Mouse (Mus musculus) forebrain, embryonic 12.5 days (tissue): ENCODE results near the gene Nub1. TPM values are rescaled to one million over a fixed set of nuclear protein-coding genes. Genes with fewer than 3 reads are reported as not detected.

Experiments used
- ATAC-seq: fragments of 200-750 bp; cut with Nextera tagmentation; 2 replicates; pipeline ENCODE4 v1.8.0; 2017; ENCODE audit warnings: moderate TSS enrichment; ENCODE audit not compliant: low FRiP score
- H3K27ac ChIP-seq: fragments of 300-500 bp; sonication (generic); 2 replicates; pipeline ENCODE4 v1.5.1; 2016; ENCODE audit warnings: mild to moderate bottlenecking
- H3K27me3 ChIP-seq: fragments of 300-500 bp; sonication (generic); 2 replicates; pipeline ENCODE4 v1.6.1; 2016; ENCODE audit warnings: mild to moderate bottlenecking
- H3K36me3 ChIP-seq: fragments of 300-500 bp; sonication (generic); replicated peaks from 2 replicates; pipeline ENCODE4 v1.6.1; 2016; ENCODE audit warnings: mild to moderate bottlenecking
- H3K4me1 ChIP-seq: fragments of 300-500 bp; sonication (generic); 2 replicates; pipeline ENCODE4 v1.6.1; 2016
- H3K4me2 ChIP-seq: fragments of 300-500 bp; sonication (generic); 2 replicates; pipeline ENCODE4 v1.6.1; 2016; ENCODE audit warnings: mild to moderate bottlenecking, moderate library complexity
- H3K4me3 ChIP-seq: fragments of 300-500 bp; sonication (generic); replicated peaks from 2 replicates; pipeline ENCODE4 v1.5.1; 2016; ENCODE audit warnings: mild to moderate bottlenecking
- H3K9ac ChIP-seq: fragments of 300-500 bp; sonication (generic); 2 replicates; pipeline ENCODE4 v1.6.1; 2016; ENCODE audit warnings: mild to moderate bottlenecking
- H3K9me3 ChIP-seq: fragments of 300-500 bp; sonication (generic); 2 replicates; pipeline ENCODE4 v1.6.1; 2016
- WGBS: fragments of 180-500 bp; shearing (Covaris S2); methylation state at CpG from one replicate; pipeline ENCODE4 v1.1.7; 2016; 5-methylcytosine and 5-hydroxymethylcytosine counted together
- polyA plus RNA-seq: library from polyadenylated mRNA; unstranded; fragments of >200 nt; fragmentation: Nextera tagmentation; extraction: Ambion mirVana; gene quantifications from 2 replicates; pipeline ENCODE4 v1.2.1, GENCODE M21; 2016

Gene Nub1
- polyA plus RNA-seq: 36.4 and 39.2 TPM in 2 replicates

DNA sequence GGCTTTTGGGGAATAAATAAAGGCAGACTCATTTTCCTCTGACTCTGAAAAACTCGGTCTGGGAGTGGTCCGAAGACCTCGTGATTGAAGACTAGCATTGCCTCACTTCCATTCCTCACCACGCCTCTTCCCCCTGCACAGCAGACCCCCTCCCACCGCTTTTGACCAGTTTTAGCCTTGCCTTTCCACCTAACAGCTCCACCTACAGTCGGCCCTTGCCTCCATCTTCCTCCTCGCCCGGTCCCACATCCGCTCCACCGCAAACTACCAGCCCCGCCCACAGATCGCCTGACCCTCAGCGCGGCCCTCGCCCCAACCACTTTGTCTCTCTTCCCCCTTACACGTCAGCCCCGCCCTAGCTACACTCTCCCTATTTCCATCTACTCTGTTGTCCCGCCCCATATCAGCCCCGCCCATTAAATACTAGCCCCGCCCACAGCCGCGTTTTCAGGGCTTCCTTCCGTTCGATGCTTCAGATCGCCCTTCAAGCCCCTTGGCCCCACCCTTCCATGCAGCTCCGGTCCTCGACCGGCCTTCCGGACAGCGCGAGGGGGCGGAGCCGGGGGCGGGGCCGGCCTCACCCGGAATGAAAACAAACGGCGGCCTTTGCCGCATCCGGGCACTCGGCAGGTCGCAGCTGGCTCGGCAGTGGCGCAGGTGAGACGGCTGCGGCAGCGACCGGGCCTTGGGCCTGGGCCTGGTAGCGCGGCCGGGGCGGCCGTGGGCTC, at the start of gene Nub1:
Nub1 (plus strand) TSS at position 167 of the 728 bp plus-strand sequence.
- peak within 1 kb of the TSS; percentile 95 for H3K27ac ChIP-seq
- peak within 1 kb of the TSS; percentile 80 for H3K9ac ChIP-seq
- H3K36me3 ChIP-seq: peaks cover 12% of the 10 kb centered on the region
- peak within 1 kb of the TSS; percentile 66 for H3K4me2 ChIP-seq
- no peaks in the 10 kb centered on the region for H3K9me3 ChIP-seq
- peak; percentile 97 for ATAC-seq
- peak within 1 kb of the TSS; percentile 90 for H3K4me3 ChIP-seq
- H3K27me3 ChIP-seq: no peaks in the 10 kb centered on the region
- peaks cover 18% of the 10 kb centered on the region for H3K4me1 ChIP-seq
- WGBS: under 1% methylated on average over 53 of the region's 53 CpGs

DNA sequence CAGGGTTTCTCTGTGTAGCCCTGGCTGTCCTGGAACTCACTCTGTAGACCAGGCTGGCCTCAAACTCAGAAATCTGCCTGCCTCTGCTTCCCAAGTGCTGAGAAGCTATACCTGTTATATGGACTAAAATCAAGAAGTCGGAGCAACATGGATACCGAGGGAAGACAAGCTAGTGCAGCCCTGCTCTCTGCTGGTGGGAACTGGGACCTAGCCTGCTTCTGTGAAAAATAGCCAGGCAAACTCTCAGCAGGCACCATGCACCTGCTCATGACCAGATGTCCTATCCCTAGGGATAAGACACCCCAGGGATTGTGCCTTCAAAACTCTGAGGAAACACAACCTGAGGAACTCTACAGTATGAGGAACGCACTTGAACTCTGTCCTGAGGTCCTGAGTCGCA, 48.3 kb upstream of the Nub1 start:
- Histone ChIP-seq H3K9me3 (no peaks in the 10 kb centered on the region), H3K27me3 (peaks cover 4% of the 10 kb centered on the region; the same call in 1 of the 2 replicates), H3K4me2 (no peak overlapping the region), H3K27ac (no peak overlapping the region), H3K9ac (no peak overlapping the region), H3K36me3 (no peaks in the 10 kb centered on the region), H3K4me3 (no peak overlapping the region), H3K4me1 (peaks cover 13% of the 10 kb centered on the region)
- ATAC-seq: no peak
- 80% methylated on average over 4 of the region's 4 CpGs for WGBS

DNA sequence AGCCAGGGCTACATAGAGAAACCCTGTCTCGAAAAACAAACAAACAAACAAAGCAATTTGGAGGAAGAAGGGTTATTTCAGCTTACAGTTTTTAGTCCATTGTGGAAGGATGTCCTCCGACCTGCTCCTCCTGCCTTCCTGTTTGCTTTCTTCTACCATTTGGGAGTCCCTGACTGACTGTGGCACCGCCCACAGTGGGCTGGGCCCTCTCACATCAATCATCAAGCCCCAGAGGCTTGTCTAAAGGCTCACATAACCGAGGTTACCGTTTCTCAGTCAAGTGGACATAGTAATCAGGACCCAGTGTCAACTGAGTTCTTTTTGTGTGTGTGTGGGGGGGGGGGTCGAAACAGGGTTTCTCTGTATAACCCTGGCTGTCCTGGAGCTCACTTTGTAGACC, 47.2 kb upstream of the Nub1 start:
- Histone ChIP-seq H3K27ac (no peak overlapping the region), H3K4me1 (peaks cover 13% of the 10 kb centered on the region), H3K4me2 (no peak overlapping the region), H3K4me3 (no peak overlapping the region), H3K27me3 (peaks cover under 1% of the 10 kb centered on the region; the same call in 1 of the 2 replicates), H3K36me3 (no peaks in the 10 kb centered on the region), H3K9me3 (no peaks in the 10 kb centered on the region), H3K9ac (no peak overlapping the region)
- 75% methylated on average over 6 of the region's 6 CpGs for WGBS
- ATAC-seq: no peak

DNA sequence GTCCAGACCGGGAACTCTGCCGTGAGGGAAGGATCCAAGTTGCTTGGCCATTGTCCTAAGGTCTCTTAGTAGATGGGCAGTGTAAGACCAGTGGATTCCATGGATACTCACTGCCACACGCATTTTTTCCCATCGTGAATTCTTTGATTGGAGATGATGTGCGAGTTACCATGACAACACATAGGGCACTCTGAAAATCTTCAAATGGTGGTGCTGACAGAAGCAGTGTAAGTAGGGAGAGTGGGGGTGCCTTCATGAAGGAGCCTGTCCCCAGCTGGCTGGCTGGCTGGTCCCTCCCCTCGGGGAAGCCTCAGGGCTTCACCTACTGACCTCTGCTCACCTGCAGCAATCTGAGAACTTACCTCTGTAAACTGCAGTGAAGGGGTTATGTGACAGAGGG, 46.3 kb upstream of the Nub1 start:
- Histone ChIP-seq H3K4me3 (no peak overlapping the region), H3K9me3 (no peaks in the 10 kb centered on the region), H3K9ac (no peak overlapping the region), H3K27ac (no peak overlapping the region), H3K4me2 (no peak overlapping the region), H3K27me3 (no peaks in the 10 kb centered on the region), H3K36me3 (no peaks in the 10 kb centered on the region), H3K4me1 (peaks cover 13% of the 10 kb centered on the region)
- WGBS: 67% methylated on average over 6 of the region's 6 CpGs
- ATAC-seq: peak; percentile 20; the same call in 1 of the 2 replicates

DNA sequence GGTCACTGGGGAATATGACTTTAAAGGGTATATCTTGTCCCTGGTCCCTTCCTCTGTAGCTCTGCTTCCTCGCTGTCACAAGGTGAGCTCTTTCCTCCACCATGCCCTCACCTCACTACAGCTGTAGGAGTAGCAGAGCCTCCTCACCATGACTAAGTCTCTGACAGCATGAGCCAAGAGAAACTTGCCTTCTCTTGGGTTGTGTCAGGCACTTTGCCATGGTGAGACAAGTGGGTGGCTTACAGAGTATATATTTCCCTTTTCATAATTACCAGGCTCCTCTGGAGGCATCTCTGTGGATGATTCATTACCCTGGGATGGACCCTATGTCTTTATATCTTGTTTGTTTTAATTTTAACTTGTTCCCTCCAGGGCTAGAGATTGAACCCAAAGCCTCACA, 39.9 kb upstream of the Nub1 start:
- WGBS: 88% methylated on average over 1 of the region's 1 CpGs
- Histone ChIP-seq H3K36me3 (no peaks in the 10 kb centered on the region), H3K27me3 (no peaks in the 10 kb centered on the region), H3K9ac (no peak overlapping the region), H3K4me2 (no peak overlapping the region), H3K4me3 (no peak overlapping the region), H3K4me1 (no peaks in the 10 kb centered on the region), H3K27ac (no peak overlapping the region), H3K9me3 (no peaks in the 10 kb centered on the region)
- no peak for ATAC-seq

DNA sequence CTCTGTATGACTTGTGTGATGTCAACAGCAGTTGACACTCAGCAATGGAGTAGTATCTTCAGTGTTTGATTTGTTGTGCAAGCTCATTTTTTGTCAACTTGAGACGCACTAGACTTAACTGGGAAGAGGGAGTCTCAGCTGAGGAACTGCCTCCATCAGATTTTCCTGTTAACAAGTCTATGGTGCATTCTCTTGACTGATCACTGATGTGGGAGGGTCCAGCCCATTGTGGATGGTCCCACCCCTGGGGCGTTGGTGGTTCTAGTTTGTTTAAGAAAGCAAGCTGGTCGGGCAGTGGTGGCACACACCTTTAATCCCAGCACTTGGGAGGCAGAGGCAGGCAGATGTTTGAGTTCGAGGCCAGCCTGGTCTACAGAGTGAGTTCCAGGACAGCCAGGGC, 36.1 kb upstream of the Nub1 start:
- H3K4me2 ChIP-seq: no peak overlapping the region
- peaks cover 8% of the 10 kb centered on the region; the same call in 1 of the 2 replicates for H3K27me3 ChIP-seq
- 71% methylated on average over 4 of the region's 4 CpGs for WGBS
- ATAC-seq: no peak
- 0 out of 2 replicates have a peak, but pooled peaks cover 5% of the 10 kb centered on the region for H3K4me1 ChIP-seq
- H3K36me3 ChIP-seq: no peaks in the 10 kb centered on the region
- H3K9me3 ChIP-seq: no peaks in the 10 kb centered on the region
- no peak overlapping the region for H3K27ac ChIP-seq
- no peak overlapping the region for H3K4me3 ChIP-seq
- no peak overlapping the region for H3K9ac ChIP-seq

DNA sequence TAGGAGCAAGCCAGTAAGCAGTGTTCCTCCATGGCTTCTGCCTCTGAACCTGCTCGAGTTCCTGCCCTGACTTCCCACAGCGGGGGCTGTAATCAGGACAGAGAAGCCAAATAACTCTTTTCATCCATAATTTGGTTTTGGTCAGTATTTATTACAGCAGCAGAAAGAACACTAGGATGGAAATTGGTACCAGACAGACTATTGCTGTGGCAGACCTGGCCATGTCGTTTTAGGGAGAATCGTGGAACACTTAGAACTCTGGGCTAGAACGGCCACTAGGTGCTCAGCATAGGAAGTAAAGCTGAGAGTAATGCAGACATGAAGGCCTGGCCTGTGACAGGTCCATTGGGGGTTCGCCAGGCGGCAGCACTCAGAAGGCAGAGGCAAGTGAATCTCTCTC, 35.6 kb upstream of the Nub1 start:
- no peak for ATAC-seq
- no peak overlapping the region for H3K9ac ChIP-seq
- H3K4me1 ChIP-seq: 0 out of 2 replicates have a peak, but pooled peaks cover 5% of the 10 kb centered on the region
- H3K36me3 ChIP-seq: no peaks in the 10 kb centered on the region
- H3K27me3 ChIP-seq: peaks cover 8% of the 10 kb centered on the region; the same call in 1 of the 2 replicates
- H3K9me3 ChIP-seq: no peaks in the 10 kb centered on the region
- H3K4me3 ChIP-seq: no peak overlapping the region
- H3K4me2 ChIP-seq: no peak overlapping the region
- no peak overlapping the region for H3K27ac ChIP-seq
- WGBS: 77% methylated on average over 7 of the region's 7 CpGs

DNA sequence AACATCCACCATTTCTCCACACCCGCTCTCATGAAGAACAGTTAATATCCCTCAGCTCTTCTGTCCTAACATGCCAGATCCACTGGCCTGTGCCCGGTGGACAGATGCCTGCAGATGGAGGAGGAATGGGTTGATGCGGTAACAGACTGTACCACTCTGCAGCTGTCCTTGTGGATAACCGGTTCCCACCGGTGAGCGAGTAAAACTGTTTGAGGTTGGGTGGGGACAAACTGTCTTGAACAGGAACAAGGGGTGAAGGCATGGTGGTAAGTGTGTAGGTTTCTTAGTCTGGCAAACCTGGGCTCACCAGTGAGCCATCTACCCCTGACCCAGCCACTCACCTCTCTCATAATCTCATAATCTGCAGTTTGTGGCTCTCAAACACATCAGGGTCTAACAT, 34.0 kb upstream of the Nub1 start:
- no peak for ATAC-seq
- peaks cover 8% of the 10 kb centered on the region; the same call in 1 of the 2 replicates for H3K27me3 ChIP-seq
- H3K9ac ChIP-seq: no peak overlapping the region
- H3K27ac ChIP-seq: no peak overlapping the region
- 0 out of 2 replicates have a peak, but pooled peaks cover 5% of the 10 kb centered on the region for H3K4me1 ChIP-seq
- no peak overlapping the region for H3K4me3 ChIP-seq
- no peaks in the 10 kb centered on the region for H3K36me3 ChIP-seq
- H3K4me2 ChIP-seq: no peak overlapping the region
- H3K9me3 ChIP-seq: no peaks in the 10 kb centered on the region
- WGBS: 89% methylated on average over 6 of the region's 6 CpGs

DNA sequence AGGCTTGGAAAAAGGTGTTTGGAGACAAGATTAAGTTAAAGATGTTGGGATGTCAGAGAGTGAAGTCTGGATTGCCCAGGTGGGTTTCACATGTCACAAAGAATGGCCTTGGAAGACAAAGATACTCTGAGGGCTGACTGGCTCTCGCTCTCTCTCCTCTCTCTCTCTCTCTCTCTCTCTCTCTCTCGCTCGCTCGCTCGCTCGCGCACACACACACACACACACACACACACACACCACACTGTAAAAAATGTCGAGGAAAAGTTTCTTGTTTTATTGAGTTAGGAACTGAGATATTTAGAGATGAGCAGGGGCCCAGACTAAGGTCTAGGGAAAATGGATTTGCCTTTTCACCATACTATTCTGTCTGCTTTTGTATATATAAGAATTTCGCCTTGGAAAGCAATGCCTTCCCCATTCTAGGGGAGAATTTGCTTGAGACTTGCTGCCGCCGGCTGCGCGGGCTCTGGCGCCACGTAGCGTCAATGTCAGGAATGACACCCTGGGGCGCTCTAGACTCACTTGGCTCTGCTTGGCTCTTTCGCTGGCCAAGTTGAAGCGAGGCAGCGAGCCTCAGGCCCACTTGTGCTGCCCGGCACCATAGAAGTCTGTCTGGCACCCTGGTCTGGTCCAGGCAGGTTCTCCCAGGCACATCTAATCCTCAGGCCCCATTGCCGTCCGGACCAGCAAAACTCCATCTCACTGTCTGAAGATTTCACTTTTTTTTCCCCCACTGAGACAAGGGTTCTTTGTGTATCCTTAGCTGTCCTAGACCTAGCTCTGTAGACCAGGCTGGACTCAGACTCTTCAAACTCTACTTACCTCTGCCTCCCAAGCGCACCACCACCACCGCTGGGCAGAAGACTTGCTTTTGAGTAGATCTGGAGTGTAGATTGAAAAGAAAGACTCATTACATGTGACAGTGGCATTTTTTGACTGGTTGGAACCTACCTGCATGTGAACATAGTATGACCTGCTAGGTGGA, 33.3 kb upstream of the Nub1 start:
- Histone ChIP-seq H3K9me3 (no peaks in the 10 kb centered on the region), H3K4me2 (no peak overlapping the region), H3K9ac (no peak overlapping the region), H3K36me3 (no peaks in the 10 kb centered on the region), H3K27ac (no peak overlapping the region), H3K4me3 (no peak overlapping the region), H3K4me1 (0 out of 2 replicates have a peak, but pooled peaks cover 5% of the 10 kb centered on the region), H3K27me3 (peaks cover 8% of the 10 kb centered on the region; the same call in 1 of the 2 replicates)
- 30% methylated on average over 24 of the region's 25 CpGs for WGBS
- ATAC-seq: peak; percentile 85

DNA sequence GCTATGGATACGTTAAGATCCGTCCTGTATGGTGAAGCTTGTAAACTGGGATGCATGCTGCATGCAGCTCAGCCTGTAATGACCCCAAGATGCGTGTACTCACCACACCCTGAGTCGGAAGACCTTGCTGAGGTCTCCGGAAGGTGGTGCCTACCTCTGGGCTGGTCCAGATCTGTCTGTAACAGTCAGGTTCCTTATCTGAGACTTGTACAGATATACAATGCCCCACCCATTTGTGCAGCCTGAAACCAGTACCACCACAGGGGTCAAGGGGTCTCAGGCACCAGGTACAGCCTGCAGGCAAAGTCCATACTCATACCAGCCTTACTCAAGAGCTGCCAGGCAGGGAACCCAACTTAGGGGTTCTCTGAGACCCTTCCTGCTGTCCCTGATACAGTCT, 32.6 kb upstream of the Nub1 start:
- Histone ChIP-seq H3K27me3 (peaks cover 8% of the 10 kb centered on the region; the same call in 1 of the 2 replicates), H3K4me2 (no peak overlapping the region), H3K9me3 (no peaks in the 10 kb centered on the region), H3K27ac (no peak overlapping the region), H3K9ac (no peak overlapping the region), H3K4me1 (0 out of 2 replicates have a peak, but pooled peaks cover 5% of the 10 kb centered on the region), H3K4me3 (no peak overlapping the region), H3K36me3 (no peaks in the 10 kb centered on the region)
- ATAC-seq: no peak
- 85% methylated on average over 5 of the region's 5 CpGs for WGBS

DNA sequence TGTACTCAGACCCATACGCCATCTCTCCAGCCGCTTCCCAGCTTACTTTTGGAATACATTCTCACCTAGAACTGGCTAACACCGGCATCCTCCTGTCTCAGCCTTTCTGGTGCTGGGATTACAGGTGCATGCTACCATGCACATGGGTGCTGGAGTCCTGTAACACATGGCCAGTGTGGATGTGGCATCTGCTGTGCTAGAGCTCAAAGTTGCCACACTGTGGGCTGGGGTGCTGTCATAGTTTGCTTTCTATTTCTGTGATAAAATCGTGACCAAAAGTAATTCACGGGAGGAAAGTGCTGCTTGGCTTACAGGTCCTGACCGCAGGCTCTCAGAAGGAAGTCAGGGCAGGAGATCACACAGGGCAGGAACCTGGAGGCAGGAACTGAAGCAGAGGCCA, 30.8 kb upstream of the Nub1 start:
- ATAC-seq: no peak
- Histone ChIP-seq H3K4me3 (no peak overlapping the region), H3K9me3 (no peaks in the 10 kb centered on the region), H3K27me3 (peaks cover 8% of the 10 kb centered on the region; the same call in 1 of the 2 replicates), H3K4me1 (0 out of 2 replicates have a peak, but pooled peaks cover 5% of the 10 kb centered on the region), H3K27ac (no peak overlapping the region), H3K9ac (no peak overlapping the region), H3K4me2 (no peak overlapping the region), H3K36me3 (no peaks in the 10 kb centered on the region)
- 87% methylated on average over 6 of the region's 6 CpGs for WGBS

DNA sequence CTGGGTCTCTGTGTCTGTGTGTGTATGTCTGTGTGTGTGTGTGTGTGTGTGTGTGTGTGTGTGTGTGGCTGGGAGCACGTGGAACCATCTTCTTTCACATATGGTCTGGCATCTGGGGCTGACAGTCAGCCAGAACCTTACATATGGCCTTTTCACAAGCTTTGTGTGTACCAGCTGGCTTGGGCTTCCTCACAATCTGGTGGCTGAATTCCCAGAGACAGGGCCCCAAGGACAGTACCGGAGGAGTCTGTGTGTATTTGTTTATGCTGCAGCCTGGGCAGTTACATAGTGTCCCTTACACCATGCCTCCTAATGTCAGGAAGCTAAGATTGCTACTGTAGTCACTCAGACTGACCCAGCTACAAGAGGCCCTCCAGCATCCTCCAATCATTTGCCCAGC, 28.2 kb upstream of the Nub1 start:
- Histone ChIP-seq H3K9ac (no peak overlapping the region), H3K27ac (no peak overlapping the region)
- no peak for ATAC-seq

More for the DNA sequence above, 28.2 kb upstream of the Nub1 start:
- no peak overlapping the region for H3K4me2 ChIP-seq
- H3K4me1 ChIP-seq: no peaks in the 10 kb centered on the region
- no peak overlapping the region for H3K4me3 ChIP-seq
- 69% methylated on average over 2 of the region's 2 CpGs for WGBS
- no peaks in the 10 kb centered on the region for H3K36me3 ChIP-seq
- H3K9me3 ChIP-seq: no peaks in the 10 kb centered on the region
- peaks cover 8% of the 10 kb centered on the region; the same call in 1 of the 2 replicates for H3K27me3 ChIP-seq
